Mouse (Mus musculus) erythroblast, embryonic 14.5 days (primary cell): Measurements from ENCODE around the gene Cnnm1.

ENCODE experiments used
- GATA1 ChIP-seq: IDR thresholded peaks from 2 replicates; pipeline ENCODE4 v1.6.1; 2012; ENCODE audit warnings: low read length, inconsistent platforms, mixed read lengths
- TAL1 ChIP-seq: IDR thresholded peaks from 3 replicates; pipeline ENCODE4 v1.6.1; 2012; ENCODE audit warnings: low read length, inconsistent platforms, mixed read lengths

GRCm38 (mm10) chr19:43528056-43528587 is 87.9 kb downstream of the Cnnm1 start:
- TF ChIP-seq GATA1 (no peak), TAL1 (no peak)
